Mouse (Mus musculus) heart, postnatal 0 days (tissue): ENCODE results near the gene Lcn5.

Source experiments
- CTCF ChIP-seq: IDR thresholded peaks from 2 replicates; pipeline ENCODE4 v1.5.1; 2016; ENCODE audit warnings: antibody characterized with exemption, control low read depth, low read depth
- EP300 ChIP-seq: IDR thresholded peaks from 2 replicates; pipeline ENCODE4 v1.6.1; 2016; ENCODE audit warnings: antibody characterized with exemption, low read depth

GRCm38 (mm10) chr2:25656691-25657090 lies 1.1 kb upstream of the Lcn5 start:
- no peak for TF ChIP-seq CTCF
- no peak for TF ChIP-seq EP300
